Mouse (Mus musculus) layer of hippocampus, postnatal 14 days (tissue): ENCODE measurements around the gene Rreb1. TPM values are rescaled to one million over a fixed set of nuclear protein-coding genes. Genes with fewer than 3 reads are reported as not detected.
A peak's percentile ranks its signal among the peaks of the same experiment; 100 is the strongest.

Experiments used
- DNase-seq, 2 experiments: peaks; one replicate each; pipeline ENCODE4 v3.0.0; 2021 to 2022; ENCODE audit warnings: low spot score in 2 of 2, mixed read lengths in 1 of 2
- total RNA-seq, 2 experiments: library from RNA; stranded (reverse); gene quantifications; 2 replicates each; pipeline ENCODE4 v1.2.3; 2021

The Rreb1 gene
- total RNA-seq, 2 experiments from 2014 or later = 35.2 to 35.7 TPM

DNA sequence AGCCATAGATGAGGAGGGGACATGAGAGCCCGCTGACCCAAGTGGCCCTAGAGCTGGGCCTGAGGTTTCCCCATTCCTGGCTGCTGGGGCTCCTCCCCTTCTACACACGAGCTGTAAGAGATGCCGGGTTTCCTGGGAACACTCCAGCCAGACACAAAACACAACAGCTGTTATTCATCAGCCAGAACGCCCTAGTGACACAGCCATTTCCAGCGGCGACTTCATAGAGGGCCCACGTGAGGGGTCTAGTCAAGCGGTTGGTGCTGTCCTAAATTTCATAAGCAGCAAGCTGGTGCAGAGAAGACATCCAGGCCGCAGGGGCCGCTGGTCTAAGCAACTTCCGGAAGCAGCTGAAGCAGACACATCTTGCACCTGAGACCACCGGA lies 188.8 kb downstream of the Rreb1 start:
- no peak for DNase-seq

DNA sequence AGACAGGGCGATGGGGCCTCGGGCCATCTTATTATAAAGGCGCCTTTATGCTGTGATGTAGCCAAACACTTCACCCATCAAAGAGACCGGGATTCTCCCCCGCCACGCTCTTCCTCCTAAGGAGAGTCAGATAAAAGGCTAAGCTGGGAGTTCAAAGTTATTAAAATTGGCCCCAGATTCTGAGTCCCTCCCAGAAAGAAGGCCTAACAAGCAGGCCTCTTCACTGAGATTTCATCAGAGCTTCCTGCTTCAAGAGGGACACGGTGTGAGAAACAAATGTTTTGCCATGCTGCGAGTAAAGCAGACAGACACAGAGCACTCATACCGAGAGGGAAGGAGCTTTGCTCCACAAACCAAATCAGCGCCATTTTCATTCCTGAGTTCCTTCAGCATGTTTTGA lies 189.4 kb downstream of the Rreb1 start:
- DNase-seq = no peak

GRCm38 (mm10) chr13:37969337-37969736 lies 191.1 kb downstream of the Rreb1 start:
- DNase-seq = peak; percentile 88

DNA sequence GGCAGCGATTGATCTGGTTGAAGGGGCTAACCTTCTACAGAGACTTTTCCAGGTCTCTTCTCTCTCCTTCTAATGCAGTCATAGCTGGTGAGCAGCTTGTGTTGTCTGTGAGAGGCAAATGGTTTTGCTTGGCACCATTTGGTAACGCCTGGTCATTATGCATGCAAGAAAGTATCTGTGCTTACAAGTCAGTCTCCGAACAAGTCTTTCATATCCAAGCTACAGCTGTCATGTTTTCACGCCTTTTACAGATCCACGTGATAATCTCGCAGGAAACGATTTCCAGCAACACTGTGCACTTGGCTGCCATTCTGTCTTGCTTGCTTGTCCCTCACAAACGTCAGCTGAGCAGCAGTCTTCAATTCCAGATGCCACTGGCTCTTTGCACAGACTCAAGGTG lies 191.8 kb downstream of the Rreb1 start:
- peak in 1 of 2 experiments; percentile 63 for DNase-seq

- no peak for DNase-seq
Observed at GRCm38 (mm10) chr13:37970887-37971530, 192.8 kb downstream of the Rreb1 start.

- no peak for DNase-seq
Observed at GRCm38 (mm10) chr13:37974036-37974435, 195.8 kb downstream of the Rreb1 start.

DNA sequence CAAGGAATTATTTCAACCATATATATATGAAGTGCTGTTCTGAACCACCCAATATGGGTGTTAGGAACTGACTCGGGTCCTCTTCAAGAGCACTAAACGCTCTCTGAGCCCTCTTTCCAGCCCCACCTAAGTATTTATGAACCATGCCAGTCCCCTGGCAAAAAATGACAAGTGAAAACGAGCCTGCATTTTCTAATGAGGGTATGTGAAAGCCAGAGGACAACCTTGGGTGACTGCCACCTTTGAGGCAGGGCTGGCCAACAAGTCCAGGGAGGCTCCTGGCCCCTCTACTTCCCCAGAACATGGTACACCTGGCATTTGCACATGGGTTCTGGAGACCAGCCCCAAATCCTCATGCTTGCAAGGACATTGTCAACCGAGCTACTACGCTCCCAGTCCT lies 196.5 kb downstream of the Rreb1 start:
- DNase-seq = no peak

DNA sequence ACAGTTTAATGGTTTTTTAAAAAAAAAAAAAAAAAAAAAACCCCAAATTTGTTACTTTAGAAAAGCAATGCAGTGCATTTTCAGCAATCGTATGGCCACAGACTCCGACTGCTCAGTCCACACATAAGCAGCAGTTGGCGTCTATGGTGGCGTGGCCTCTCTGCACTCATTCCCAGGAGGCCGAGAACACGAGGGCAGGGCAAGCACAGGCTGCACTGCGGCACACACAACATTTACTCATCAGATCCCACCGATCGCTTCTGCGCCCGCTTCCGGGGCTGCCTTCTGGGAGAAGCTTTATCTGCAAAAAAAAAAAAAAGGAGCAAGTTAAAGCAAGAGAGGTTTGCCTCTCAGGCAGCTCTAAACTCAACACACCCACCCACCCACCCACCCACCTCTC lies 201.3 kb downstream of the Rreb1 start:
- no peak for DNase-seq

- DNase-seq = no peak
Observed at GRCm38 (mm10) chr13:37980346-37980745, 202.1 kb downstream of the Rreb1 start.

- DNase-seq = no peak
Observed at GRCm38 (mm10) chr13:37981063-37981462, 202.9 kb downstream of the Rreb1 start.

- DNase-seq = no peak
Observed at GRCm38 (mm10) chr13:37986166-37986565, 208.0 kb downstream of the Rreb1 start.

DNA sequence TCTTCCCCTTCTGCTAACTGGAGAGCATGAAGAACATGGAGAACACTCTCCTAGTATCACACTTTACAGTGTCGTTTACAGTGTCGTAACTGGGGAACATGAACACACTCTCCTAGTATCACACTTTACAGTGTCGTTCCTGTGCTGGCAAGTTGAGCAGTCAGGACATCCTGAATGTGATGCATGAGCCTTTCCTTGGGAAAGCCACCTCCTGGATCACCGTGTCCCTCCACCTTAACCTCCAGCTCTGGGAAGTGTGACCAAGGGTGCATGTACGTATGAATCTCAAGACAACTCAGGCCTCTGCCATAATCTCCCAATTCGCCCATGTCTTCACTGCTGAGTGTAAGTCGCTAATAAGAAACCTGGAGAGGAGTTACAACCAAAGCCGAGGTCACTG lies 211.5 kb downstream of the Rreb1 start:
- no peak for DNase-seq

DNA sequence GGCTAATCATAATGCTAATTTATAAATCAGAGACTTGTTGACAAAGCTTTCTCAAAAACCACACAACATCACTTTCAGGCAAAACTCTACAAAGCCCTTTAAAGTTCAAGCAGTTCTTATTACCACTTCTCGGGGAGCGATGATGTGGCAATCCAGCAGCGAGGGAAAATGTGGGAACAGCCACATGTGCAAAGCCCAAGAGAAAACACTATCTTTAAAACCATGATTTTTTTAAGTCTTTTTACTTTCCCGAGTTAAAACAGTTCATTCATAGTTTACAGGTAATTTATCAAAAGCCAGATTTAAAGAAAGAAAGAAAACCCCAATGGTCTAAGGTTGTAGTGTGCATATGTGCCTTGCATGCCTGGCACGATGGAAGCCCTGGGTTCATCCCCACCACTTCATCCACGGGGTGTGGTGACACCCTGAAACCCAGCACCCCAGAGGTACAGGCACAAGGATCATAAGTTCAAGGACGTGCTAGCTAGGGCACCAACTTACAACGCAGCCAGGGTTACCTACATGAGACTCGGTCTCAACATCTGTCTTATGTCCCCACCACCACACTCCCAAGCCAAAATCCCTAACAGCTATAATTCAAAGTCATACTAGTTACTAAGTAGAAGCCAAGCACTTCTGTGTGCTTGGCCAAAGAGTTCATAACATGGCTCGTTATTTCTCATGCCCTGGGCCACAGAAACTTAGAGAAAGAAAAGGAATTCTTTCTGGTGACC lies 214.6 kb downstream of the Rreb1 start:
- no peak for DNase-seq

DNA sequence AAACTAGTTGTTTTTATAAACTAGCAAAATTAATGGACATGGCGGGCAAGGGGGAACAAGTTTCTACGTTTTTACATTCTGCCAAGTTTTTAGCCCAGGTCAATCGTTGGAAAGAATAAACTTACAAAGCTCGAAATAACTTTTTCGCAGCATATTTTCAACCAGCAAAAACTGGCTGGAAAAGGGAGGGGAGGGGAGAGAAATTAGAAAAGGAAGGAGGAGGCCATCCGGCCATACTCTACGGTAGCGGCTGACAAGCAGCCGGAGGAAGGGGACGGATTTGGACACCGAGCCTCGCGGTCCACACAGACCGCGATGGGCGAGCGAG lies 215.1 kb downstream of the Rreb1 start:
- no peak for DNase-seq

GRCm38 (mm10) chr13:37993704-37994404 lies 215.7 kb downstream of the Rreb1 start, which contains the start of gene Ssr1:
Gene Ssr1, minus strand, starts transcription at chr13:37994217.
- peak; percentile 90 to 96 for DNase-seq

- DNase-seq = no peak
Observed at GRCm38 (mm10) chr13:37994405-37994749, 216.2 kb downstream of the Rreb1 start.

DNA sequence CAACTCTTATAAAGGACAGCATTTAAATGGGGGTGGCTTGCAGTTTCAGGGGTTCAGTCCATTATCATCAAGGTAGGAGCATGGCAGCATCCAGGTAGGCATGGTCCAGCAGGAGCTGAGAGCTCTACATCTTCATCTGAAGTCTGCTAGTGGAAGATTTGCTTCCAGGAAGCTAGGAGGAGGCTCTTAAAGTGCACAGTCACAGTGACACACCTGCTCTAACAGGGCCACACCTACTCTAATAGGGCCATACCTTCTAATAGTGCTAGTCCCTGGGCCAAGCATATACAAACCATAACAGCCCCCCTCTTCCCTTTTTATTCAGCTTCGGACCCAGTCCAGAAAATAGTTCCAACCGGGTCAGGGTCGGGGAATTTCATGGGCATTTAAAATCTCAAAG lies 221.5 kb downstream of the Rreb1 start:
- DNase-seq = no peak

Other genes with a start within 250 kb of the Rreb1 start
- 10 to 100 TPM; 81.9 to 82.1 TPM for gene Ssr1, start 215.8 kb downstream of the Rreb1 start, total RNA-seq